Comparison of ENCODE assay signal across 16 mouse cellular contexts in genomic region chr2:102958529-102958928, GRCm38 (mm10).
"Had no signal": no experiment of that assay in that cellular context is flagged by ENCODE, and none has a peak within 500 bp of the region (broad histone marks: within the 10 kb centered on the region; RNA-seq: fewer than 3 reads in every experiment).

No protein-coding gene starts in this region.

- H3K4me1 ChIP-seq: liver, embryonic 13.5 days; midbrain, embryonic 15.5 days had no signal

- H3K4me2 ChIP-seq: liver, embryonic 13.5 days; midbrain, embryonic 15.5 days had no signal

- H3K4me3 ChIP-seq: liver, embryonic 13.5 days; midbrain, embryonic 15.5 days had no signal

- H3K27ac ChIP-seq: liver, embryonic 13.5 days; midbrain, embryonic 15.5 days had no signal

- H3K9me3 ChIP-seq: liver, embryonic 13.5 days; midbrain, embryonic 15.5 days had no signal

- H3K36me3 ChIP-seq: liver, embryonic 13.5 days; midbrain, embryonic 15.5 days had no signal

- DNase-seq: kidney, adult 18-20 months; kidney, adult 9 months; kidney, postnatal 14 days; kidney, postnatal 4 days; liver; liver, embryonic 13.5 days; lung, adult 2 months; lung, postnatal 14 days; lung, postnatal 4 days; right cerebral cortex, adult 18-20 months; right cerebral cortex, postnatal 14 days; right cerebral cortex, postnatal 4 days; thymus, adult 2 months; thymus, postnatal 14 days had no signal

- H3K27me3 ChIP-seq: liver, embryonic 13.5 days; midbrain, embryonic 15.5 days had no signal

- ATAC-seq: intestine, embryonic 16.5 days; midbrain, embryonic 15.5 days had no signal

- H3K9ac ChIP-seq: liver, embryonic 13.5 days; midbrain, embryonic 15.5 days had no signal
